Mouse (Mus musculus) G1E (cell line): ENCODE data around the gene Olfr799. TPM values are rescaled to one million over a fixed set of nuclear protein-coding genes. Genes with fewer than 3 reads are reported as not detected.

Source experiments
- ATAC-seq: 2 replicates; pipeline ENCODE4 v1.8.0; 2016; ENCODE audit warnings: mild to moderate bottlenecking; ENCODE audit not compliant: insufficient number of reproducible peaks, poor library complexity, low FRiP score, severe bottlenecking; ENCODE audit errors: extremely low read depth
- DNase-seq: peaks from one replicate; pipeline ENCODE4 v3.0.0; 2012; ENCODE audit warnings: low spot score
- H3K27me3 ChIP-seq: 2 replicates; pipeline ENCODE4 v1.6.1; 2012; ENCODE audit warnings: mild to moderate bottlenecking, low read length, inconsistent platforms; ENCODE audit not compliant: insufficient read depth
- H3K36me3 ChIP-seq: replicated peaks from 2 replicates; pipeline ENCODE3; 2012; ENCODE audit warnings: mild to moderate bottlenecking, inconsistent platforms
- H3K4me1 ChIP-seq: 2 replicates; pipeline ENCODE4 v1.6.1; 2012; ENCODE audit warnings: low read depth, low read length, inconsistent platforms, mixed read lengths; ENCODE audit not compliant: insufficient read depth
- H3K4me3 ChIP-seq: 2 replicates; pipeline ENCODE4 v1.5.1; 2012; ENCODE audit warnings: low read depth, mild to moderate bottlenecking, inconsistent platforms, low read length, moderate library complexity, mixed read lengths
- H3K9me3 ChIP-seq: replicated peaks from 2 replicates; pipeline ENCODE4 v1.6.1; 2012; ENCODE audit warnings: inconsistent platforms
- CTCF ChIP-seq: IDR thresholded peaks from 2 replicates; pipeline ENCODE4 v1.5.1; 2012; ENCODE audit warnings: low read depth, low read length, inconsistent platforms, mixed read lengths
- GATA1 ChIP-seq: IDR thresholded peaks from 2 replicates; pipeline ENCODE4 v1.6.1; 2012; ENCODE audit warnings: borderline replicate concordance, low read length, inconsistent platforms, mixed read lengths
- GATA2 ChIP-seq: IDR thresholded peaks from 2 replicates; pipeline ENCODE4 v1.6.1; 2012; ENCODE audit warnings: low read depth, low read length, inconsistent platforms, borderline replicate concordance
- POLR2AphosphoS5 ChIP-seq: IDR thresholded peaks from 2 replicates; pipeline ENCODE4 v1.6.1; 2012; ENCODE audit warnings: low read depth, low read length, inconsistent platforms; ENCODE audit not compliant: insufficient replicate concordance
- TAL1 ChIP-seq: conservative IDR thresholded peaks from 2 replicates; pipeline ENCODE4 v1.6.1; 2012; ENCODE audit warnings: low read depth, low read length, inconsistent platforms, mixed read lengths
- polyA plus RNA-seq: library from polyadenylated mRNA; stranded (reverse); fragments of >175 nt; gene quantifications from 2 replicates; pipeline ENCODE4 v1.2.3, GENCODE M21; 2012
- total RNA-seq, 2 experiments: library from RNA; stranded (forward) in 1 of 2; stranded (reverse) in 1 of 2; fragments of 200-1000 nt in 1 of 2; fragments of >200 nt in 1 of 2; fragmentation: Nextera tagmentation in 1 of 2; gene quantifications; 2 replicates each; pipeline ENCODE4 v1.2.3; 2014 to 2017

The Olfr799 gene
- total and polyA plus RNA-seq, 3 experiments, result 0.05 TPM; not detected in 2

- DNase-seq, result no peak
- H3K27me3 ChIP-seq, result no peaks in the 10 kb centered on the region
- no peak within 1 kb of the TSS for H3K4me3 ChIP-seq
- ATAC-seq, result no peak
- no peak for TF ChIP-seq GATA2
- TF ChIP-seq CTCF, result no peak
- TF ChIP-seq TAL1, result no peak
- no peak for TF ChIP-seq GATA1
- no peak for TF ChIP-seq POLR2AphosphoS5
- no peaks in the 10 kb centered on the region for H3K36me3 ChIP-seq
- no peaks in the 10 kb centered on the region for H3K9me3 ChIP-seq
- H3K4me1 ChIP-seq, result no peaks in the 10 kb centered on the region
Observed at GRCm38 (mm10) chr10:129673765-129674164, 36.5 kb downstream of the Olfr799 start, which contains the start of gene Olfr801. Olfr801 (minus strand) TSS chr10:129673865.

GRCm38 (mm10) chr10:129688069-129688468, 50.8 kb downstream of the Olfr799 start, which contains the start of gene Olfr802:
Olfr802 (minus strand) TSS chr10:129688169.
- no peak for TF ChIP-seq TAL1

GRCm38 (mm10) chr10:129694186-129694585, 56.9 kb downstream of the Olfr799 start, which contains the start of gene Olfr803:
Olfr803 (minus strand) TSS chr10:129694286.
- DNase-seq (no peak), ATAC-seq (no peak)
- H3K4me1 ChIP-seq, result no peaks in the 10 kb centered on the region
- H3K36me3 ChIP-seq, result no peaks in the 10 kb centered on the region
- H3K27me3 ChIP-seq, result no peaks in the 10 kb centered on the region
- no peaks in the 10 kb centered on the region for H3K9me3 ChIP-seq
- H3K4me3 ChIP-seq, result no peak within 1 kb of the TSS
- TF ChIP-seq GATA2 (no peak), GATA1 (no peak), TAL1 (no peak), POLR2AphosphoS5 (no peak), CTCF (no peak)

More at GRCm38 (mm10) chr10:129688069-129688468, 50.8 kb downstream of the Olfr799 start, which contains the start of gene Olfr802:
- ATAC-seq, result no peak
- H3K4me1 ChIP-seq, result no peaks in the 10 kb centered on the region
- DNase-seq, result no peak
- no peaks in the 10 kb centered on the region for H3K36me3 ChIP-seq
- H3K9me3 ChIP-seq, result no peaks in the 10 kb centered on the region
- H3K27me3 ChIP-seq, result no peaks in the 10 kb centered on the region
- H3K4me3 ChIP-seq, result no peak within 1 kb of the TSS

Other genes starting within 250 kb of the Olfr799 start
Only the 20 nearest of the 26 such genes appear.
- gene Olfr788, start 166.5 kb upstream of the Olfr799 start, total RNA-seq (2014; fragmentation: Nextera tagmentation), result not detected in 2 replicates
- 0.17 and 0.76 TPM in 2 replicates for gene Olfr788, start 166.5 kb upstream of the Olfr799 start, total RNA-seq (2017)
- gene Olfr788, start 166.5 kb upstream of the Olfr799 start, polyA plus RNA-seq, result 0.02 TPM in 1 of 2 replicates, not detected in the other
- not detected in 2 replicates for gene Olfr789, start 152.7 kb upstream of the Olfr799 start, total RNA-seq (2014; fragmentation: Nextera tagmentation)
- gene Olfr789, start 152.7 kb upstream of the Olfr799 start, total RNA-seq (2017), result 0.05 and 0.06 TPM in 2 replicates
- not detected in 2 replicates for gene Olfr789, start 152.7 kb upstream of the Olfr799 start, polyA plus RNA-seq
- not detected in 2 replicates for gene Olfr790, start 139.0 kb upstream of the Olfr799 start, total RNA-seq (2014; fragmentation: Nextera tagmentation)
- 0.11 TPM in 1 of 2 replicates, not detected in the other for gene Olfr790, start 139.0 kb upstream of the Olfr799 start, total RNA-seq (2017)
- not detected in 2 replicates for gene Olfr790, start 139.0 kb upstream of the Olfr799 start, polyA plus RNA-seq
- gene Olfr791, start 115.7 kb upstream of the Olfr799 start, total RNA-seq (2014; fragmentation: Nextera tagmentation), result not detected in 2 replicates
- 0.05 and 0.29 TPM in 2 replicates for gene Olfr791, start 115.7 kb upstream of the Olfr799 start, total RNA-seq (2017)
- gene Olfr791, start 115.7 kb upstream of the Olfr799 start, polyA plus RNA-seq, result not detected in 2 replicates
- not detected in 2 replicates for gene Olfr792, start 98.3 kb upstream of the Olfr799 start, total RNA-seq (2014; fragmentation: Nextera tagmentation)
- gene Olfr792, start 98.3 kb upstream of the Olfr799 start, total RNA-seq (2017), result not detected in 2 replicates
- not detected in 2 replicates for gene Olfr792, start 98.3 kb upstream of the Olfr799 start, polyA plus RNA-seq
- gene Olfr794, start 69.8 kb upstream of the Olfr799 start, total RNA-seq (2014; fragmentation: Nextera tagmentation), result not detected in 2 replicates
- 0.27 TPM in 1 of 2 replicates, not detected in the other for gene Olfr794, start 69.8 kb upstream of the Olfr799 start, total RNA-seq (2017)
- gene Olfr794, start 69.8 kb upstream of the Olfr799 start, polyA plus RNA-seq, result not detected in 2 replicates
- gene Olfr796, start 24.9 kb upstream of the Olfr799 start, total RNA-seq (2014; fragmentation: Nextera tagmentation), result not detected in 2 replicates
- 0.22 and 0.23 TPM in 2 replicates for gene Olfr796, start 24.9 kb upstream of the Olfr799 start, total RNA-seq (2017)
- not detected in 2 replicates for gene Olfr796, start 24.9 kb upstream of the Olfr799 start, polyA plus RNA-seq
- gene Olfr798, start 9.6 kb upstream of the Olfr799 start, total RNA-seq (2014; fragmentation: Nextera tagmentation), result not detected in 2 replicates
- 0.06 TPM in 1 of 2 replicates, not detected in the other for gene Olfr798, start 9.6 kb upstream of the Olfr799 start, total RNA-seq (2017)
- not detected in 2 replicates for gene Olfr798, start 9.6 kb upstream of the Olfr799 start, polyA plus RNA-seq
- gene Olfr800, start 20.2 kb downstream of the Olfr799 start, total RNA-seq (2014; fragmentation: Nextera tagmentation), result not detected in 2 replicates
- gene Olfr800, start 20.2 kb downstream of the Olfr799 start, total RNA-seq (2017), result 0.12 and 0.27 TPM in 2 replicates
- not detected in 2 replicates for gene Olfr800, start 20.2 kb downstream of the Olfr799 start, polyA plus RNA-seq
- gene Olfr801, start 36.4 kb downstream of the Olfr799 start, total RNA-seq (2014; fragmentation: Nextera tagmentation), result not detected in 2 replicates
- 0.06 and 0.16 TPM in 2 replicates for gene Olfr801, start 36.4 kb downstream of the Olfr799 start, total RNA-seq (2017)
- gene Olfr801, start 36.4 kb downstream of the Olfr799 start, polyA plus RNA-seq, result not detected in 2 replicates
- gene Olfr802, start 50.7 kb downstream of the Olfr799 start, total RNA-seq (2014; fragmentation: Nextera tagmentation), result not detected in 2 replicates
- gene Olfr802, start 50.7 kb downstream of the Olfr799 start, total RNA-seq (2017), result 0.05 and 0.17 TPM in 2 replicates
- gene Olfr802, start 50.7 kb downstream of the Olfr799 start, polyA plus RNA-seq, result not detected in 2 replicates
- gene Olfr803, start 56.8 kb downstream of the Olfr799 start, total RNA-seq (2014; fragmentation: Nextera tagmentation), result not detected in 2 replicates
- gene Olfr803, start 56.8 kb downstream of the Olfr799 start, total RNA-seq (2017), result 0.05 TPM in 1 of 2 replicates, not detected in the other
- gene Olfr803, start 56.8 kb downstream of the Olfr799 start, polyA plus RNA-seq, result not detected in 2 replicates
- not detected in 2 replicates for gene Olfr804, start 65.7 kb downstream of the Olfr799 start, total RNA-seq (2014; fragmentation: Nextera tagmentation)
- under 0.01 and 0.22 TPM in 2 replicates for gene Olfr804, start 65.7 kb downstream of the Olfr799 start, total RNA-seq (2017)
- gene Olfr804, start 65.7 kb downstream of the Olfr799 start, polyA plus RNA-seq, result not detected in 2 replicates
- not detected in 2 replicates for gene Olfr805, start 91.9 kb downstream of the Olfr799 start, total RNA-seq (2014; fragmentation: Nextera tagmentation)
- gene Olfr805, start 91.9 kb downstream of the Olfr799 start, total RNA-seq (2017), result 0.06 and 0.16 TPM in 2 replicates
- not detected in 2 replicates for gene Olfr805, start 91.9 kb downstream of the Olfr799 start, polyA plus RNA-seq
- gene Olfr806, start 104.4 kb downstream of the Olfr799 start, total RNA-seq (2014; fragmentation: Nextera tagmentation), result not detected in 2 replicates
- gene Olfr806, start 104.4 kb downstream of the Olfr799 start, total RNA-seq (2017), result 0.05 and 0.06 TPM in 2 replicates
- not detected in 2 replicates for gene Olfr806, start 104.4 kb downstream of the Olfr799 start, polyA plus RNA-seq
- not detected in 2 replicates for gene Olfr807, start 120.3 kb downstream of the Olfr799 start, total RNA-seq (2014; fragmentation: Nextera tagmentation)
- gene Olfr807, start 120.3 kb downstream of the Olfr799 start, total RNA-seq (2017), result 0.23 TPM in 1 of 2 replicates, not detected in the other
- not detected in 2 replicates for gene Olfr807, start 120.3 kb downstream of the Olfr799 start, polyA plus RNA-seq
- not detected in 2 replicates for gene Olfr808, start 128.0 kb downstream of the Olfr799 start, total RNA-seq (2014; fragmentation: Nextera tagmentation)
- 0.12 and 0.22 TPM in 2 replicates for gene Olfr808, start 128.0 kb downstream of the Olfr799 start, total RNA-seq (2017)
- not detected in 2 replicates for gene Olfr808, start 128.0 kb downstream of the Olfr799 start, polyA plus RNA-seq
- not detected in 2 replicates for gene Olfr809, start 137.2 kb downstream of the Olfr799 start, total RNA-seq (2014; fragmentation: Nextera tagmentation)
- 0.27 TPM in 1 of 2 replicates, not detected in the other for gene Olfr809, start 137.2 kb downstream of the Olfr799 start, total RNA-seq (2017)
- not detected in 2 replicates for gene Olfr809, start 137.2 kb downstream of the Olfr799 start, polyA plus RNA-seq
- not detected in 2 replicates for gene Olfr810, start 157.4 kb downstream of the Olfr799 start, total RNA-seq (2014; fragmentation: Nextera tagmentation)
- 0.05 and 0.06 TPM in 2 replicates for gene Olfr810, start 157.4 kb downstream of the Olfr799 start, total RNA-seq (2017)
- gene Olfr810, start 157.4 kb downstream of the Olfr799 start, polyA plus RNA-seq, result not detected in 2 replicates
- gene Olfr811, start 166.9 kb downstream of the Olfr799 start, total RNA-seq (2014; fragmentation: Nextera tagmentation), result not detected in 2 replicates
- 0.12 and 0.16 TPM in 2 replicates for gene Olfr811, start 166.9 kb downstream of the Olfr799 start, total RNA-seq (2017)
- gene Olfr811, start 166.9 kb downstream of the Olfr799 start, polyA plus RNA-seq, result not detected in 2 replicates